Mouse (Mus musculus) olfactory bulb, adult 2 months (tissue): Measurements from ENCODE around the gene Pam. TPM values are rescaled to one million over a fixed set of nuclear protein-coding genes. Genes with fewer than 3 reads are reported as not detected.

ENCODE experiments used
- H3K27ac ChIP-seq: fragments of 200-500 bp; 2 replicates; pipeline ENCODE4 v1.5.1; 2012; ENCODE audit warnings: low read depth, low read length; ENCODE audit not compliant: insufficient read depth
- H3K4me1 ChIP-seq: fragments of 200-500 bp; 2 replicates; pipeline ENCODE4 v1.6.1; 2012; ENCODE audit warnings: low read length; ENCODE audit not compliant: control insufficient read depth, insufficient read depth
- H3K4me3 ChIP-seq: fragments of 200-500 bp; 2 replicates; pipeline ENCODE4 v1.5.1; 2012; ENCODE audit warnings: mild to moderate bottlenecking, low read depth, low read length, moderate library complexity; ENCODE audit not compliant: insufficient read depth
- CTCF ChIP-seq: fragments of 200-500 bp; IDR thresholded peaks from 2 replicates; pipeline ENCODE4 v1.5.1; 2012; ENCODE audit warnings: low read depth, mild to moderate bottlenecking, low read length, moderate library complexity; ENCODE audit not compliant: insufficient read depth
- POLR2A ChIP-seq: fragments of 200-500 bp; IDR thresholded peaks from 2 replicates; pipeline ENCODE4 v1.6.1; 2012; ENCODE audit warnings: mild to moderate bottlenecking, low read depth, low read length, moderate library complexity; ENCODE audit not compliant: insufficient read depth
- WGBS: fragments of 180-500 bp; shearing (Covaris S2); methylation state at CpG from one replicate; pipeline ENCODE4 v1.1.7; 2018; 5-methylcytosine and 5-hydroxymethylcytosine counted together
- polyA plus RNA-seq: library from polyadenylated mRNA; stranded (reverse); fragments of >200 nt; gene quantifications from 2 replicates; pipeline ENCODE4 v1.2.4, GENCODE M21; 2012; ENCODE audit warnings: low replicate concordance; ENCODE audit not compliant: missing spikeins, insufficient read depth, insufficient read length

Gene Pam
- polyA plus RNA-seq, 1 experiment: not detected

- WGBS: 74% methylated on average over 7 of the region's 7 CpGs
- no peaks in the 10 kb centered on the region for H3K4me1 ChIP-seq
- no peak for TF ChIP-seq CTCF
- no peak for TF ChIP-seq POLR2A
- H3K4me3 ChIP-seq: no peak overlapping the region
- H3K27ac ChIP-seq: no peak overlapping the region
Observed at GRCm38 (mm10) chr1:97900559-97901153, 194.8 kb downstream of the Pam start.

- WGBS: 59% methylated on average over 9 of the region's 9 CpGs
Observed at GRCm38 (mm10) chr1:97887511-97887910, 207.9 kb downstream of the Pam start.

GRCm38 (mm10) chr1:97883498-97883897 lies 211.9 kb downstream of the Pam start:
- TF ChIP-seq POLR2A: no peak
- TF ChIP-seq CTCF: no peak
- WGBS: 85% methylated on average over 7 of the region's 7 CpGs
- no peaks in the 10 kb centered on the region for H3K4me1 ChIP-seq
- H3K27ac ChIP-seq: no peak overlapping the region
- H3K4me3 ChIP-seq: no peak overlapping the region

More at GRCm38 (mm10) chr1:97887511-97887910, 207.9 kb downstream of the Pam start:
- no peak for TF ChIP-seq CTCF
- no peak for TF ChIP-seq POLR2A
- Histone ChIP-seq H3K4me1 (no peaks in the 10 kb centered on the region), H3K27ac (no peak overlapping the region), H3K4me3 (no peak overlapping the region)

- TF ChIP-seq CTCF (no peak), POLR2A (no peak)
- Histone ChIP-seq H3K4me3 (no peak overlapping the region), H3K4me1 (no peaks in the 10 kb centered on the region), H3K27ac (no peak overlapping the region)
Observed at GRCm38 (mm10) chr1:97877037-97877436, 218.4 kb downstream of the Pam start.

- Histone ChIP-seq H3K27ac (no peak overlapping the region), H3K4me3 (no peak overlapping the region), H3K4me1 (no peaks in the 10 kb centered on the region)
- TF ChIP-seq CTCF (no peak), POLR2A (no peak)
- WGBS: 83% methylated on average over 2 of the region's 2 CpGs
Observed at GRCm38 (mm10) chr1:97873490-97874054, 221.9 kb downstream of the Pam start.

- no peaks in the 10 kb centered on the region for H3K4me1 ChIP-seq
- TF ChIP-seq CTCF (no peak), POLR2A (no peak)
- 40% methylated on average over 5 of the region's 5 CpGs for WGBS
- no peak overlapping the region for H3K4me3 ChIP-seq
- H3K27ac ChIP-seq: no peak overlapping the region
Observed at GRCm38 (mm10) chr1:97872493-97872892, 223.0 kb downstream of the Pam start.

GRCm38 (mm10) chr1:97872072-97872471 lies 223.4 kb downstream of the Pam start:
- no peak overlapping the region for H3K27ac ChIP-seq
- TF ChIP-seq CTCF (no peak), POLR2A (no peak)
- WGBS: 56% methylated on average over 2 of the region's 2 CpGs

GRCm38 (mm10) chr1:97864135-97864534 lies 231.3 kb downstream of the Pam start:
- no peak overlapping the region for H3K4me3 ChIP-seq
- TF ChIP-seq CTCF (no peak), POLR2A (no peak)
- WGBS: 94% methylated on average over 7 of the region's 7 CpGs
- H3K4me1 ChIP-seq: no peaks in the 10 kb centered on the region
- H3K27ac ChIP-seq: no peak overlapping the region

More at GRCm38 (mm10) chr1:97872072-97872471, 223.4 kb downstream of the Pam start:
- Histone ChIP-seq H3K4me1 (no peaks in the 10 kb centered on the region), H3K4me3 (no peak overlapping the region)

- 49% methylated on average over 9 of the region's 9 CpGs for WGBS
- no peak overlapping the region for H3K27ac ChIP-seq
- no peaks in the 10 kb centered on the region for H3K4me1 ChIP-seq
Observed at GRCm38 (mm10) chr1:97863140-97863539, 232.3 kb downstream of the Pam start.

More at GRCm38 (mm10) chr1:97863140-97863539, 232.3 kb downstream of the Pam start:
- H3K4me3 ChIP-seq: no peak overlapping the region
- TF ChIP-seq CTCF: no peak
- TF ChIP-seq POLR2A: no peak
